Mouse (Mus musculus) Patski (cell line): ENCODE data around the gene Zfp583. TPM values are rescaled to one million over a fixed set of nuclear protein-coding genes. Genes with fewer than 3 reads are reported as not detected.

Experiments used
- ATAC-seq: fragments of 100-300 bp; one replicate; pipeline ENCODE4 v1.8.0; 2021
- CTCF ChIA-PET: fragments of 350-600 bp; sonication (Branson Sonifier 250); formaldehyde crosslinking; loops from one replicate; lab custom pipeline; 2022; ENCODE audit warnings: inconsistent platforms; lab: Charles Lee
- POLR2A ChIA-PET: fragments of 350-600 bp; sonication (Branson Sonifier 250); formaldehyde crosslinking; loops from one replicate; lab custom pipeline; 2022; ENCODE audit warnings: antibody characterized with exemption, inconsistent platforms; lab: Charles Lee
- DNase-seq: peaks from one replicate; pipeline ENCODE4 v3.0.0-alpha.2; 2011; ENCODE audit warnings: low read depth, low spot score
- H3K27me3 ChIP-seq: fragments of 371-371 bp; one replicate; pipeline ENCODE4 v1.5.1; 2021
- CTCF ChIP-seq: fragments of 100-300 bp; IDR thresholded peaks from one replicate; pipeline ENCODE4 v1.5.1; 2021
- in situ Hi-C: fragments of 300-500 bp; cut with MboI; formaldehyde crosslinking; loops from 3 replicates; pipeline ENCODE4 v1.11.1; 2018; ENCODE audit warnings: low pct_unique_long_range_greater_than_20kb, mixed read lengths
- polyA plus RNA-seq: library from polyadenylated mRNA; unstranded; gene quantifications from one replicate; pipeline ENCODE4 v1.2.3, GENCODE M21; 2021

Gene Zfp583
- polyA plus RNA-seq, 1 experiment from 2014 or later: not detected

DNA sequence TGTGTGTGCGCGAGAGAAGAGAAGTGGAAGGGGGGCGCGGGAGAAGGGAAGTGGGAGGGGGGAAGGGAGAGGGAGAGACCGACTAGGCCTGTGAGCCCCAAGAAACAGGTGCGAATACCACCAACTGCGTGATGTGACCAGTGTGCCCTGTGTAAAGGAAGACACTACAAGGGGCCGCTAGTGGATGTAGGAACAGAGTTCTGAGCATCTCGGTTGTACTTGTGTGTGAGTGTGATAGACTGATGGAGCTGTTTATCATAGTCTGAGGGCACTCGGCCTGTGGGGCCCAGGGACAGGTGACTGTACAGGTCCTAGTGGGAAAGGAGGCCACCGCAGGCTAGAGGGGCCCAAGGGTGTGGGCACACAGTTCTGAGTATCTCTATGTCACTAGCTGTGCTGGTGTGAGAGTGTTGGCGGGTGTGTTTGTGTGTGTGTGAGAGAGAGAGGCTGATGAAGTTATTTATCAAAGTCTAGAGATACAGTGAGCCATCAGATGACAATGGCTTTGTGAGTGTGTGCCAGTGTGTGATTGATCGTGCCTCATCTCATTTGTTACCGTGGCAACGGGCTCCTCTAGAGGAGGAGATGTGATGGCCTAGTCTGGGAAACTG lies 44.1 kb downstream of the Zfp583 start:
- ChIA-PET POLR2A (interaction anchor here (1.5 kb wide), 1 partner anchor 8 kb away, joined by 4 read pairs; no protein-coding TSS in a partner anchor), CTCF (no interaction called here)
- no peaks in the 10 kb centered on the region for H3K27me3 ChIP-seq
- ATAC-seq (no peak), DNase-seq (no peak)
- in situ Hi-C loops: no loop called here
- TF ChIP-seq CTCF: no peak

DNA sequence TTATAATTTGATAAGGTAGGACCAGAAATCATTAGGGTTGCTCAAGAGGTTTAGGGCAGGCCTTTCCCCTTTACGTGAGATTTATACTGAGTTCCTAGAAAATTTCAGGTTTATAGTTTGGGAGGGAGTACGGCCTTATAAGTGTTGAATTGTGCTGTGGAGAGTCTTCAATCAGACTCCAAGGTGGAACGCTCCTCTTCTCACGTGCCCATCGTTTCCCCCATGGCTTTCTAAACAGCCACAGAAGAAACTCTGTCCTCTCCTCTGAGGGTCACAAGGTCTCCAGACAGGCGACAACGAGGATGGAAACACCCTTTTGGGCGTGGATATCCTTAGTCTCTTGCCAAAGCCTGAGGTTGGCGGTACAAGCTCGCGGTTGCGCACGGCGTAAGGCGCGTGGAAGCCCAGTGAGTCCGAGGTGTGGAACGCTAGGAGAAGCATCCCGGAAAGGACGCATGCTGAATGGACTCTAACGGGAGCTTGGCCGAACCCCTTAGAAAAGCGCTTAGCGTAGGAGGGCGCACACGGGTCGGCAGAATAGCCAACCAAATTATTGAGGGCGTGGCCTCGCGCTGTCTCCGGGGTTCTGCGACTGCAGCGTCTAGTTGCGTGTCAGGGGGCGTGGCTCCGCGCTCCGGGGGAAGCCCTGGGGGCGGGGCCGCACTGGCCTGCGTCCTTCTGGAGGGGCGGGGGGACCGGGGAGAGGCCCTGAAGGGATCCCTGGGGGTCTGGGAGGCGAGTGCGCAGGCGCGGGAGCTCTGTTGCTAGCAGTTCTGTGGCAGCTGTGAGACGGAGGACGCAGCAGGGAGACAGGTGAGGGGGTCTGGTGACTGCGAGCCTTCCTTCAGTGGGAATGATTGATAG lies 45.0 kb downstream of the Zfp583 start, which contains the start of gene Zfp667:
Gene Zfp667 (plus strand): TSS at position 738 of the 864 bp plus-strand sequence.
- DNase-seq: peak; percentile 44
- H3K27me3 ChIP-seq: no peaks in the 10 kb centered on the region
- POLR2A ChIA-PET: interaction anchor here (0.5 to 1.5 kb wide), 2 partner anchors 9 to 1741 kb away, joined by 3 to 4 read pairs; no protein-coding TSS in a partner anchor
- in situ Hi-C loops: no loop called here
- ATAC-seq: peak; percentile 85
- CTCF ChIA-PET: no interaction called here
- no peak for TF ChIP-seq CTCF

DNA sequence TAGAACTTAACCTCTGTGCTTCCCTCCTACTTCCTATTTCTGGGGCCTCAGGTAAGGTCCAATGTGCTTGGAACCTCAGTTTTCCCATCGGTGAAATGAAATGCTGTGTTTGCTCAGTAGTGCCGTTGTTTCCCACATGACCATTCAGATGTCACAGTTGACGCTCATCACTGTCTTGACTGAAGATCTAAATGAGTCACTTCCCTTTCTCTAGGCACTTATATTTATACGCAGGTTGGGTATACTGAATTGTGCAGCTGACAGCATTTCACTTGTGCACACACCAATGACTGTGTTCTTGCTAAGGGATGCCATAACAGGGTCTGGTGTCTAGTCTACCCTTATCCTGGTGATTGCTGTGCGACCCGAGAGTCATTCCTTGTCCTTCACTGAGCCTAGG lies 45.7 kb downstream of the Zfp583 start:
- ChIA-PET POLR2A (interaction anchor here (1.5 kb wide), 1 partner anchor 10 kb away, joined by 4 read pairs; no protein-coding TSS in a partner anchor), CTCF (no interaction called here)
- DNase-seq (no peak), ATAC-seq (no peak)
- TF ChIP-seq CTCF: no peak
- no peaks in the 10 kb centered on the region for H3K27me3 ChIP-seq
- in situ Hi-C loops: no loop called here

DNA sequence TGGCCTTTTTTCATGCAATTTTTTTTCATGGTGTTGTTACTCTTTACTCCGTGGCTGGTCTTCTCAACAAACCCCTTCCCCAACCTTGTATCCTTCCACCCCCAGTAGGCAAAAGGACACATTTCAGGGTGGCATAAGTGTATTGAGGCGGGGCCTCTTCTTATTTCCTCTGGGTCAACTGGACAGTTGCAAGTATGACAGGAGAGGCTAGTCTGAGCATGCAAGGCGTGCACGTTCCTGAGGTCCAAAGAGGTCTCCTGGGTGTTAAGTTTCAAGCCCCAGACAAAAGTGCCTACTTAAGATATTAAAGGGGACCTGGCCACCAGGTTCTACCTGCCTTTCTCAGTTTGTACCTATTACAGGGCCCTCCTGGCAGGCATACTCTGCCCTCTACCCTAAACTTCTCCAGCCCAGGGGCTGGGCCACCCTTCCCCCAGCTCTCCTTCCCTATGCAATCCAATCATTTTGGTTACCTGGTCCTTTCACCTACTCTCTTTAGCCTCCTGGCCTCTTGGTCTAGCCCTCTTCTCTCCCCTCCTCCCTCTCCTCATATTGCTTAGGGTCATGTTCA lies 46.6 kb downstream of the Zfp583 start:
- ATAC-seq (no peak), DNase-seq (no peak)
- H3K27me3 ChIP-seq: no peaks in the 10 kb centered on the region
- CTCF ChIA-PET: no interaction called here
- in situ Hi-C loops: no loop called here
- POLR2A ChIA-PET: no interaction called here
- no peak for TF ChIP-seq CTCF

DNA sequence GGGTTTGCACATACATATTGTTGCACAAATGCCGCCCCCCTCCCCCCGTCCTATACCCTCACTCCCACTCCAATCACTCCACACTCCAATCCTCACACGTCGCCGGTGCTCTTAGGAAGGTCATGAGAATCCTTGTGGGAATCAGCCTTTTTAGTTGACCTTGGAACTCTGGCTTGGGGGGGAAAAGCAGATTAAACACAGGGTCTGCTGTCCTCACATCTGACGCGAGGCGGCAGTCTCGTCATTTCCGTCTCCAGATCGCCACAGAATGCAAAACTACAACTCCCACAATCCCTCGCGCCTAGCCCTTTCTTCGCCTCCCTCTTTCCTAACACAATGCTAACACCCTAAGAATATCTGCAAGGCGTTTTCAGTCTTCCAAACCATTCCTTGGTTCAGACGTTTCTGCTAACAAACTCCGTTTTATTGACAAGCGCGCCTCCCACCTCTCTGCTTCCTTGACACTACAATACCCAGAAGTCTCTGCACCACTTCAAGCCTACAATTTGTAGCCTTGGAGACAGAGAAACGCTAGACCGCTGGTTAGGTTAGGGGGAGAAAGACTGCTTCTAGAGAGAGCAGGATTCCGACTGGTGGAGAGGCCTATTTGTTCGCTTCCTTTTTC lies 47.5 kb downstream of the Zfp583 start:
- in situ Hi-C loops: no loop called here
- ChIA-PET POLR2A (no interaction called here), CTCF (interaction anchor here (1.1 to 2.2 kb wide), 4 partner anchors 20 to 94 kb away, joined by 3 to 14 read pairs (median 4); no protein-coding TSS in a partner anchor)
- DNase-seq: peak; percentile 41
- H3K27me3 ChIP-seq: no peaks in the 10 kb centered on the region
- TF ChIP-seq CTCF: no peak
- ATAC-seq: peak; percentile 77

DNA sequence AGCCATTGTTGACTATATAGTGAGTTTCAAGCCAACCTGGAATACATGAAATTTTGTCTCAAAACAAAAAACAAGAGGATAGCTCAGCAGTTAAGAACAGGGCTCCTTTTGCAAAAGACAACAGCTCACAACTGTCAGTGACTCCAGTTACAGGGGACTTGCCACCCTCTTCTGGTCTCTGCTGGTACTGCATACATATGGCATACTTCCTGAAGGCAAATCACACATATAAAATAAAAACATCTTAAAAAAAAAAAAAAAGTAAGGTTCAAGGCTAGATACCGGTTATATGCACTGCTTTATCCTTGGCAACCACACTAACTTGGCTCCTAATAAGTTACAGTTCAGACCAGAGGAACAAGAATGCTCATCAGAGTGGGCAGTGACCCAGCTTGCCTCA lies 48.3 kb downstream of the Zfp583 start:
- DNase-seq (peak; percentile 38), ATAC-seq (peak; percentile 36)
- POLR2A ChIA-PET: interaction anchor here (0.7 kb wide), 1 partner anchor 43 kb away, joined by 3 read pairs; no protein-coding TSS in a partner anchor
- CTCF ChIA-PET: interaction anchor here (0.7 to 2.2 kb wide), 9 partner anchors 11 to 93 kb away, joined by 3 to 14 read pairs (median 4); no protein-coding TSS in a partner anchor
- TF ChIP-seq CTCF: peak; percentile 67
- H3K27me3 ChIP-seq: no peaks in the 10 kb centered on the region
- in situ Hi-C loops: no loop called here

DNA sequence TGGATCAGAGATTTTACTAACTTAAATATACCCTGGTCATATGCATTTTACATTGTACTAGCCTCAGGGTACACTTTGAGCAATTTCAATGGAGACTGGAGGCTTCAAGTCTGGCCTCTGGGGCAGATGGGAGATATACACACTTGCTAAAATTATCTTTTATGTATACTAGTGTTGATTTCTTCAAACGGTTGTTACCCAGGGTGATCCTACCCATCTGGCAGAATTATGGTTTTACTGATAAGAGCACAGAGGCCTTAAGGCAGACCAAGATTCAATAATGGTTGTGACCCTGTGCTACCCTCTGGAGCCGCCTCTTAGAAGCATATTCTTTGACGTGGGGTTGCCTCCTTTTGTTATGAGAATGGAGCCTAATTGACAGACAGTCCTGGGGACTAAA lies 53.2 kb downstream of the Zfp583 start:
- ATAC-seq (no peak), DNase-seq (no peak)
- in situ Hi-C loops: no loop called here
- POLR2A ChIA-PET: no interaction called here
- peaks cover 3% of the 10 kb centered on the region for H3K27me3 ChIP-seq
- CTCF ChIA-PET: no interaction called here
- no peak for TF ChIP-seq CTCF

DNA sequence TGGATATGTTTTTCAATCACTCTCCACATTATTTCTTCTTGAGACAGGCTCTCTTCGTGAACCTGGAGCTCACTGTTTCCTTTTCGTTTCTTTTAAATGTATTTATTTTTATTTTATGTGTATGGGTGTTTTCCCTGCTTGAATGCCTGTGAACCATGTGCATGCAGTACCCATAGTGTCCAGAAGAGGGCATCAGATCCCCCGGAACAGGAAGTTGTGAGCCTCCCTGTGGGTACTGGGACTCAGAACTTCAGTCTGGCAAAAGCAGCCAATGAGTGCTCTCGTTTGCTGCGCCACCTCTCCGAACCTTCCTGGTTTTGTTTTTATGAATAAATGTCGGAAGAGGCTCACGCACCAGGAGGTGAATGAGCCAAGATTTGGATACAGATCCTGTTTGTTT lies 65.4 kb downstream of the Zfp583 start:
- TF ChIP-seq CTCF: peak; percentile 51
- POLR2A ChIA-PET: no interaction called here
- peaks cover 13% of the 10 kb centered on the region for H3K27me3 ChIP-seq
- DNase-seq (no peak), ATAC-seq (no peak)
- CTCF ChIA-PET: interaction anchor here (1.4 kb wide), 1 partner anchor 8 kb away, joined by 5 read pairs; no protein-coding TSS in a partner anchor
- in situ Hi-C loops: no loop called here

Other genes with a start within 250 kb of the Zfp583 start
- gene Zfp787, start 175.3 kb downstream of the Zfp583 start, polyA plus RNA-seq: 31.1 TPM
- gene Zfp444, start 159.1 kb downstream of the Zfp583 start, polyA plus RNA-seq: 30.6 TPM
- gene Galp, start 134.2 kb downstream of the Zfp583 start, polyA plus RNA-seq: not detected
- not detected for gene Zscan5b, start 109.0 kb downstream of the Zfp583 start, polyA plus RNA-seq
- gene Epp13, start 78.6 kb downstream of the Zfp583 start, polyA plus RNA-seq: not detected
- gene Zfp667, start 44.7 kb downstream of the Zfp583 start, polyA plus RNA-seq: 3.6 TPM
- gene Gm3854, start 12.5 kb upstream of the Zfp583 start, polyA plus RNA-seq: 0.99 TPM
- gene Zfp78, start 32.0 kb upstream of the Zfp583 start, polyA plus RNA-seq: 3.4 TPM
- gene Zfp28, start 52.0 kb upstream of the Zfp583 start, polyA plus RNA-seq: 7.6 TPM
- 0.36 TPM for gene Smim17, start 67.4 kb upstream of the Zfp583 start, polyA plus RNA-seq
- gene Gm20715, start 79.0 kb upstream of the Zfp583 start, polyA plus RNA-seq: not detected
- not detected for gene Olfr1344, start 107.4 kb upstream of the Zfp583 start, polyA plus RNA-seq
- 0.01 TPM for gene Olfr1336, start 124.9 kb upstream of the Zfp583 start, polyA plus RNA-seq
- gene Olfr1346, start 135.8 kb upstream of the Zfp583 start, polyA plus RNA-seq: not detected
- not detected for gene Olfr5, start 155.7 kb upstream of the Zfp583 start, polyA plus RNA-seq
- not detected for gene Olfr1347, start 168.5 kb upstream of the Zfp583 start, polyA plus RNA-seq
- gene Olfr1348, start 177.5 kb upstream of the Zfp583 start, polyA plus RNA-seq: not detected
- not detected for gene Olfr1349, start 191.7 kb upstream of the Zfp583 start, polyA plus RNA-seq
- gene Olfr1350, start 233.6 kb upstream of the Zfp583 start, polyA plus RNA-seq: not detected